Mouse (Mus musculus): ENCODE data around the gene Rnf151.

Gene Rnf151

DNA sequence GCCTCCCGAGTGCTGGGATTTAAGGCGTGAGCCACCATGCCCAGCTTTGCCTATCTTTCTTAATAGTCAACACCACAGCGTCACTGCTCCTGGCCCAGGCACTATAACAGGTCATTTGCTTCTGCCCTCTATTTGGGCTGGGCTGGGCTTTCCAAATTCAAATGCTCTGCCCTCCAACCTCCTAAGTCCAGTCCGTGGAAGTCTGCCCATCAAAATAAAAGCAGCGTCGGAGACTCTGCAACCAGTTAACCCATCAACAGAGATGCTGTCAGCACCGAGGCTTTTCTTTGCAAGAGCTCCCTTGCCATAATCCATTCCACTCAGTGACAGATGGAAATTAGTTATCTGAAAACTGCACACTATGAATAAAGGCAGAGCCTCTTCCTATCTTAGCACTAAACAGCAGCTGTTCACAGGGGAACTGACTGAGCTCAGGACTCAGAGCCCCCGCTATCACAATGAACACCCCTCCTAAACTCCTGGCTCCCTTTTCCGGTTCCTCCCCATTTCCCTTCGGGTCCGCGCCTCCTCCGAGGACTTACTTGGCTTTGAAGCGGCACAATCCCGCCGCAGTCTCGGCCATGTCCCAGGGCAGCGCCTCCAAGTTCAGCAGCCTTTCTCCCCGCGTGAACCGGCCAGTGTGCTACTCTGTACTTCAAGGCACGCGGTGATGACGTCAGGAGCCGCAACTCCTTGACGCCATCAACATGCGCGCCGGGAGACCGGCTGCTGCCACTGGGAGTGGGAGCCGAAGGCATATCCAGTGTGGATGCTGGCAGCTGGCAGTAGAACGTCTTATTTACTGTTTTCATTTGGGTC is 10.7 kb downstream of the Rnf151 start, which contains the start of gene Tbl3:
Gene Tbl3 (minus strand): TSS at position 679 of the 819 bp plus-strand sequence.
- DNase-seq (ENCODE audit: extremely low read depth, insufficient read length, low spot score): peak; percentile 86

DNA sequence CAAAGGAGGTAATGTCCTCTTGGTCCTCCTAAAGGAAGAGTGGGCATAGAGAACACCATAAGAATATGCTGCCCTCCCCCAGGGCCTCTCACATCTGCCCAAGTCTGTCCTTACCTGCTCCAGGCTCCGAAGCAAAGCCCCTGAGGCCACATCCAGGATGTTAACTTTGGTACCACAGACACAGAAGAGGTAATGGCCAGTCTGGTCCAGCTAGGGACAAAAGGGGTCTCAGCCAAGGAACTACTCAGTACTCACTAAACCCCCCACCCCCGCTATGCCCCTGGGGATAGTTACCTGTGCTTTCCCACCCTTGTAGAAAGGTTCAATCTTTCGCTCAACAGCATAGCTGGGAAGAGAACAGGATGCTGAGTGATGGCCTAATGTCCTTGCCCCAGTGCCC is 12.0 kb downstream of the Rnf151 start:
- DNase-seq (ENCODE audit: extremely low read depth, insufficient read length, low spot score): no peak

DNA sequence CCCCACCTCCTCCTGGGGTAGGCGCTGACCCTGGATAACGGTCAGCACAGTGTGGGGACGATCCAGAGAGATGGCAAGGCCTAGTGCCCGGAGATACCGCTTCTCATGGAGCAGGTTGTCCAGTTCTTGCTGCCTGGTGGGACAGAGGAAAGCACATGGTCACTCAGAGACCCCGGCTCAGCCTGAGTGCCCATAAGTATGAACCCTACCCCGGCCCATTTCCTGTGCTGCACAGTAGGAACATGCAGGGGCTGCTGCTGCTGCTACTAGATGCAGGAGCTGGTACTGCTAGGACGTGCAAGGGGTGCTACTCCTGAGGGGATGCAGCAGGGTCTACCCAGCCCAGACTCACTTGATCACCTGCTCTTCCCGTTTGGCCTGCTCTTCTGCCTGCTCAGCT is 16.6 kb downstream of the Rnf151 start:
- no peak for DNase-seq (ENCODE audit: extremely low read depth, insufficient read length, low spot score)

GRCm38 (mm10) chr17:24699473-24699872 is 18.4 kb downstream of the Rnf151 start:
- no peak for DNase-seq (ENCODE audit: extremely low read depth, insufficient read length, low spot score)

GRCm38 (mm10) chr17:24698715-24699114 is 19.1 kb downstream of the Rnf151 start:
- DNase-seq (ENCODE audit: extremely low read depth, insufficient read length, low spot score): no peak

DNA sequence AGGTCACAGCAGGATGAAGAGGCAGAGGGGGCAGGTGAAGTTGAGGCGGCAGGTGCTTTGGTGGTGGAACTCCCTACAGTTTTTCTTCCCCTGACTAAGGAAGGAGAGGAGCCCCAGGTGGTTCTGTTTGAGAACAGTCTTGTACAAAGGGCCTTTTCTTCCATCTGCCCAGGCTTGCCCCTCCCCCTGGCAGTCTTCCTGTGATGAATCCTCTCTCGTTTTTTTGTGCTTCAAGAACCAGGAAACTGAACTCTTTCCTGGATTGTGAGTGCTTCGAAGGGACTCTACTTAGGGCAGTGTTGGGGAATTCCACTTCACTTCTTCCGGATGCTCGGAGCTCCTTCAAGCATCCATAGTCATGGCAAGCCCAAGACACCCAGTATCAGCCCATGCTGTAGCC is 19.9 kb downstream of the Rnf151 start:
- no peak for DNase-seq (ENCODE audit: extremely low read depth, insufficient read length, low spot score)

DNA sequence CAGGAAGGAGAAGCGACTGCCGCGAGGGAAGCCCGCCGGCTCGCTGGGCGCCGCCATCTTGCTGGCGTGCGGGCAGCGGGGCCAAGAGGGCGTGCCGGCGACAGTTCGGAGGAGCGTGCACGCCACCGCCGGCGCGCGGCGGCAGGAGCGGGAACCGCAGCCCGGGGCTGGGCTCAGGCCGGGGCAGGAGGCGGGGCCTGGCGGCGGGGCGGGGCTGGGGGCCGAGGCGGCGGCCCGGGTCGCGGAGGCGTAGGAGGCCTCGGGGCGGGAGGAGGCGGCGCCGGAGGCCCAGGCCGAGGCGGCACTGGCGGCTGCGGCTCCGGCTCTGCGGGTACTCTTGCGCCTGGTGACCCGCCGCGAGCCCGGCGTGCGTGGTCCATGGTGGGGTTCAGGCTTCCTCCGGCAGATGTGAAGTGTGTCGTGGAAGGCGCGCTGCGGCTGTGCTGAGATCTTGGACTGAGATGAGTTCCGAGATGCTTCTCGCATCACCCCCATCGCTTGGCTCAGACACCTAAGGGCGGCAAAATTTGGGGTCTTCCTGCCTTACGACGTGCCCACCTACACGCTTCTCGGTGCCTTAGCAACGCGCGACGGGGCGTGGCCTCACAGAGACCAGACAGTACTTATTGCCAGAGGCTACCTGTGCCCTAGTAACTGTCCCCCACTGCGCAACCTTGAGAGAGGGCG is 21.7 kb downstream of the Rnf151 start, which contains the start of the genes Gfer and Noxo1:
Gene Gfer (minus strand): TSS at position 146 of the 687 bp plus-strand sequence.
Gene Noxo1 (plus strand): TSS at position 224 of the 687 bp plus-strand sequence.
- peak; percentile 88 for DNase-seq (ENCODE audit: extremely low read depth, insufficient read length, low spot score)

GRCm38 (mm10) chr17:24695326-24696010 is 22.4 kb downstream of the Rnf151 start:
- DNase-seq (ENCODE audit: extremely low read depth, insufficient read length, low spot score): peak; percentile 32

GRCm38 (mm10) chr17:24692385-24692784 is 25.5 kb downstream of the Rnf151 start:
- no peak for DNase-seq (ENCODE audit: extremely low read depth, insufficient read length, low spot score)

GRCm38 (mm10) chr17:24689251-24690081 is 28.4 kb downstream of the Rnf151 start, which contains the start of gene Syngr3:
Gene Syngr3, minus strand, starts transcription at chr17:24689955.
- DNase-seq (ENCODE audit: extremely low read depth, insufficient read length, low spot score): no peak

DNA sequence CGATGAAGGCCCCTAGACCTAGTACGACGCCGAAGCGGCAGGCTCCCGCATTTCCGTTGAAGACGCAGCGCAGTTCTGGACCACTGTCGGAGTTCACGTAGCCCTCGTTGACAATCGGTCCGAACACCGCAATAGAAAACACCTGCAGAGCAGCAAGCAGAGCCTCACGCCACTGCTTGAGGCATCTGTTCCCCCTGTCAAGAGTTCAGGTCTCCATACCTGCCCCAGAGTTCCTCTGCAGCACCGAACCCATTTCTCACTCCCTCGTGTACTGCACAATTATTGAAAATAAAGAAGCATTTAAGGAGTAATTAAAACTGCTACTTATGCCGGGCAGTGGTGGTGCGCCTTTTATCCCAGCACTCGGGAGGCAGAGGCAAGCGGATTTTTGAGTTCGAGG is 30.3 kb downstream of the Rnf151 start:
- no peak for DNase-seq (ENCODE audit: extremely low read depth, insufficient read length, low spot score)

- DNase-seq (ENCODE audit: extremely low read depth, insufficient read length, low spot score): no peak
Observed at GRCm38 (mm10) chr17:24687146-24687595, 30.7 kb downstream of the Rnf151 start.

DNA sequence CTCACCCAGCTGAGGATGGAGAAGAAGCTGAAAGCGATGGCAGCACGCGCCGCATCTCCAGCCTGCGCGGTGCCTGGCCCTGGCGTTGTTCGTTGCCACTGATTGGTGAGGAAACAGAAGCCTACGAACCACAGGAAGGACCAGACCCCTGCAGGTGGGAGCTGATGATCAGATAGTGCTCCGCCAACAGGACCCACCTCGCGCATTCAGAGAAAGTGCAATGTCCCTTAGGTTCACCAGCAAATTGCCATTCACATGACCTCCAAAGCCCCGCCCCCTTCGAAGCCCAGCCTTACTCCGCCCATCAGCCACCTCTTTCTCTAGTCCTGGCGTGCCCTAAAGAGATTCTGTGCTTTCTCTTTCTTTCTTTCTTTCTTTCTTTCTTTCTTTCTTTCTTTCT is 31.3 kb downstream of the Rnf151 start:
- no peak for DNase-seq (ENCODE audit: extremely low read depth, insufficient read length, low spot score)

GRCm38 (mm10) chr17:24677500-24678080 is 40.3 kb downstream of the Rnf151 start:
- DNase-seq (ENCODE audit: extremely low read depth, insufficient read length, low spot score): no peak

- no peak for DNase-seq (ENCODE audit: extremely low read depth, insufficient read length, low spot score)
Observed at GRCm38 (mm10) chr17:24676877-24677276, 41.0 kb downstream of the Rnf151 start.

DNA sequence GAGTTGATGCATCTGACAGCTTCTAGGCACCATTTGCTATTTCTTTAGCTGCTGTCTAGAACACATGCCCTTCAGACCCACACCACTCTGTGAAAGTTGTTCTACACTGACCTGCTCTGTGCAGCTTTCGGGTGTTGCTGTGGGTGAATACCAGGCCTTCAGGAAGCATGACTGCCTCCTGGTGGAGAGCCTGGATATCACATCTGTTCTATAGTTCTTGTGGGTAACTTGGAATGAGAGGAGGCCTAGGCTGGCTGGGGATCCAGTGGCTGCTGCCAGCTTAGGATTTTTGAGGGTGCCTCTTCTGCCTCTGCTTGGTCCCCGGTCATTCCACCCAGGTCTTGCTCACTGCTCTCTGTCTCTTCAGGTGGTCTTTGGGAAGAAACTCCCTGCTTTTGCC is 41.7 kb downstream of the Rnf151 start:
- no peak for DNase-seq (ENCODE audit: extremely low read depth, insufficient read length, low spot score)

- DNase-seq (ENCODE audit: extremely low read depth, insufficient read length, low spot score): no peak
Observed at GRCm38 (mm10) chr17:24674277-24674676, 43.6 kb downstream of the Rnf151 start.

GRCm38 (mm10) chr17:24672141-24672540 is 45.7 kb downstream of the Rnf151 start:
- DNase-seq (ENCODE audit: extremely low read depth, insufficient read length, low spot score): peak; percentile 77

GRCm38 (mm10) chr17:24671346-24671745 is 46.5 kb downstream of the Rnf151 start:
- no peak for DNase-seq (ENCODE audit: extremely low read depth, insufficient read length, low spot score)
